Mouse (Mus musculus) ES-Bruce4 (cell line): Measurements from ENCODE around the gene F2rl1.

Experiments
- CTCF ChIP-seq: IDR thresholded peaks from one replicate; pipeline ENCODE4 v1.8.1; 2011; ENCODE audit warnings: low read depth, low read length
- EP300 ChIP-seq: IDR thresholded peaks from 2 replicates; pipeline ENCODE4 v1.6.1; 2011; ENCODE audit warnings: low read depth, low read length; ENCODE audit not compliant: insufficient read depth
- POLR2A ChIP-seq: IDR thresholded peaks from one replicate; pipeline ENCODE4 v1.8.1; 2011; ENCODE audit warnings: low read length; ENCODE audit not compliant: insufficient read depth

- no peak for TF ChIP-seq POLR2A
- TF ChIP-seq CTCF, result no peak
- TF ChIP-seq EP300, result no peak
Measured at GRCm38 (mm10) chr13:95536117-95536493, 11.1 kb upstream of the F2rl1 start.
